Mouse (Mus musculus) limb, embryonic 13.5 days (tissue): ENCODE results near the gene Trim33. TPM values are rescaled to one million over a fixed set of nuclear protein-coding genes. Genes with fewer than 3 reads are reported as not detected.

Experiments
- ATAC-seq: fragments of 200-750 bp; cut with Nextera tagmentation; 2 replicates; pipeline ENCODE4 v1.8.0; 2017; ENCODE audit warnings: low read depth, moderate number of reproducible peaks, moderate TSS enrichment; ENCODE audit not compliant: low FRiP score
- H3K27ac ChIP-seq: fragments of 300-500 bp; sonication (generic); 2 replicates; pipeline ENCODE4 v1.5.1; 2015; ENCODE audit warnings: inconsistent platforms, mild to moderate bottlenecking, moderate library complexity
- H3K27me3 ChIP-seq: fragments of 300-500 bp; sonication (generic); 2 replicates; pipeline ENCODE4 v1.6.1; 2015; ENCODE audit warnings: mild to moderate bottlenecking, inconsistent platforms
- H3K36me3 ChIP-seq: fragments of 300-500 bp; sonication (generic); 2 replicates; pipeline ENCODE4 v1.6.1; 2015; ENCODE audit warnings: inconsistent platforms, mild to moderate bottlenecking, moderate library complexity
- H3K4me1 ChIP-seq: fragments of 300-500 bp; sonication (generic); 2 replicates; pipeline ENCODE4 v1.6.1; 2015; ENCODE audit warnings: inconsistent platforms
- H3K4me2 ChIP-seq: fragments of 300-500 bp; sonication (generic); replicated peaks from 2 replicates; pipeline ENCODE4 v1.6.1; 2015; ENCODE audit warnings: inconsistent platforms, mild to moderate bottlenecking, moderate library complexity
- H3K4me3 ChIP-seq: fragments of 300-500 bp; sonication (generic); 2 replicates; pipeline ENCODE4 v1.5.1; 2015; ENCODE audit warnings: moderate library complexity, mild to moderate bottlenecking, inconsistent platforms
- H3K9ac ChIP-seq: fragments of 300-500 bp; sonication (generic); 2 replicates; pipeline ENCODE4 v1.6.1; 2015; ENCODE audit warnings: mild to moderate bottlenecking, inconsistent platforms
- H3K9me3 ChIP-seq: fragments of 300-500 bp; sonication (generic); 2 replicates; pipeline ENCODE4 v1.6.1; 2016; ENCODE audit warnings: inconsistent platforms
- WGBS: fragments of 180-500 bp; shearing (Covaris S2); methylation state at CpG from one replicate; pipeline ENCODE4 v1.1.7; 2015; 5-methylcytosine and 5-hydroxymethylcytosine counted together
- polyA plus RNA-seq: library from polyadenylated mRNA; unstranded; fragments of >200 nt; fragmentation: Nextera tagmentation; extraction: Ambion mirVana; gene quantifications from 2 replicates; pipeline ENCODE4 v1.2.1, GENCODE M21; 2015

The Trim33 gene
- polyA plus RNA-seq, 1 experiment from 2014 or later: 29.8 TPM

DNA sequence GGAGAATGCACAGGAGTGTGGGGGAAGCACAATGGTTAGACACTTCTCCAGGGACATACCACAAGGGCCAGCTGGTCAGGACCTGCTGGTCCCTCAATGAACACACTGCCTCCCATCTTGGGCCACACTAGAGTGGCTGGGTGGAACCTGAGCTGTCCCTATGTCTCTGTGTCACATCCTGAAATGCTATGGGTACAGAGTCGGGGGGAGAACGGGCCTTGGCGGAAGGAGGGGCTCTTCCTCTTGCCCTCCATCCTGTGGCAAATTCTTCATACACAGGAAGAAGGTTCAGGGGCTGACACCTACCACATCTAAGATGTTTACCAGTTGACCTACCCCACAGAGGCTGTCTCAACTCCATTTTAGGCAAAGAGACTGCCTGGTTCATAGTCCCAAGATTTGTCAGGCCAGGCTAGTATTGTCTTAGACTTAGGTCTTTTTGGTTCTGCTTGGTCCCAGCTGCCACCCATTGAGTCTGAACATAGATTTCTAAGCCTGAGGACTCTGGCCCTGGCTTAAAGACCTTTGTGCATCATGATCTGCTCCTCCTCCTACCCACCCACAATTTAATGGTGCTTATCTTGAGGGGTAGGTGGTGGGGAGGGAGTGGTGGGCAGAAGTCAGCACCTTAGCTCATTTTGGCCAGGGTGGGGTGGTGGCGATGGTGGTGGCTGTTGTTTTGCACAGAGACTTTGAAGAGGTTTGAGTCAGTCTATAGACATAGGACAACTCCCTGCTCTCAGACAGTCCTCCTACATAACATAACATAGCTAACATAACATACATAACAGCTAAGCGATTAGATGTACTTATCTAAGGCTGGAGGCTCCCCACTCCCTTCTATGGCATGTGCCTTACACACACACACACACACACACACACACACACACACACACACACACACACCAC lies 106.5 kb downstream of the Trim33 start:
- ATAC-seq: no peak
- Histone ChIP-seq H3K9ac (no peak overlapping the region), H3K36me3 (no peaks in the 10 kb centered on the region), H3K9me3 (no peaks in the 10 kb centered on the region), H3K4me3 (no peak overlapping the region), H3K4me1 (0 out of 2 replicates have a peak, but pooled peaks cover 4% of the 10 kb centered on the region), H3K27me3 (no peaks in the 10 kb centered on the region), H3K27ac (no peak overlapping the region), H3K4me2 (no peak overlapping the region)
- 90% methylated on average over 5 of the region's 5 CpGs for WGBS

DNA sequence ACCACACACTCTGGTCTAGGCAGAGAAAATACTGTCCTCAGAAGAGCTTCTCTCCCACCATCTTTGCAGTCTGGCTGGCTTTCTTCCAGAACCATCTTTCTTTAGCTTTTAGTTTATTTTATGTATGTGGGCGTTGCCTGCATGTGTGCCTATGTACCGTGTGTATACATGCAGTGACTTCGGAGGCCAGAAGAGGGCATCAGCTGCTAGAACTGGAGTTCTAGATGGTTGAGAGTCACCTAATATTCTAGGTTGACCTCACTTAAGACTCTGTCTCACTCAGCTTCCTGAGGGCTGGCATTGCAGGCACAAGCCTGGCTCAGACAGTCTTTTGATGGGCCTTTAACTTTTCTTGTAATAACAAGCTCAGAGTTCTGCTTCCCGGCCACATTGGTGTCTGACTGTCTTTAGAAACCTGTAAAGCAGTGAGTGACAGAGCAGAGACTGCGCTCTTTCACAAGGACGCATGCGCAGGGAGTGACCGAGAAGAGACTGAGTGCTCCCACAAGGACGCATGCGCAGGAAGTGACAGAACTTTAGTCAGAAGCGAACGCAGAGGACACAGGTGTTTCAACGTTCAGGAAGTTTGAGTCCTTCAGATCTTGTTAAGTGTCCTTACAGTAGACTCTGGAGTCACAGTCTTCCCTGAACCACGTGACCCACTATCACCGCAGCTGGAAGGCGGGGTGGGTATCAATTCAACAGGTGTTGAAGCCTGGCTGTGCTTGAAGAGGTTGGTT lies 107.4 kb downstream of the Trim33 start:
- Histone ChIP-seq H3K36me3 (no peaks in the 10 kb centered on the region), H3K4me1 (0 out of 2 replicates have a peak, but pooled peaks cover 4% of the 10 kb centered on the region), H3K9ac (no peak overlapping the region), H3K27me3 (no peaks in the 10 kb centered on the region), H3K4me3 (no peak overlapping the region), H3K9me3 (no peaks in the 10 kb centered on the region), H3K4me2 (no peak overlapping the region), H3K27ac (no peak overlapping the region)
- 89% methylated on average over 16 of the region's 16 CpGs for WGBS
- no peak for ATAC-seq

DNA sequence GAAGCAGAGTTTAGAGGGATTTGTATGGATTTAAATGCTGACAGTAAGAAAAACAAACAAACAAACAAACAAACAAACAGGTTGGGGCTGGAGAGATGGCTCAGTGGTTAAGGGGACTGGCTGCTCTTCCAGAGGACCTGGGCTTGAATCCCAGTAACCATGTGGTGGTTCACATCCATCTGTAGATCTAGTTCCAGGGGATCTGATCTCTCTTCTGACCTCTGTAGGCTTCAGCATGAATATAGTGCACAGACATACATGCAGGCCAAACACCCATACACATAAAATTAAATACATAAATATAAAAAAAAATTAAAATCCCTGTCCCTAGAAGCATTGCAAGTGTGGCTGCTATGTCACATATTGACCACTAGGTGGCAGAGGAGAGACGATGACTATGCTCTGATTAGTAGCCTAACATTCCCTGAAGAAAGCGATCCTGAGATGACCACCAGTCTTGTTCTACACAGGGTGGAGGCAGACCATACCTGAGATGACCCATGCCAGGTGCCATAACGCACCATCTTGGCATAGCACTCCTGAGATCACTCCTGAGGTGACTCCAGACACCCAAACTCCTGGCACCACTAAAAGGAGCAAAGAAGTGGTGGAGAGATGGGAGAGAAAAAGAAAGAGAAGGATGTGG lies 113.6 kb downstream of the Trim33 start:
- H3K9ac ChIP-seq: no peak overlapping the region

DNA sequence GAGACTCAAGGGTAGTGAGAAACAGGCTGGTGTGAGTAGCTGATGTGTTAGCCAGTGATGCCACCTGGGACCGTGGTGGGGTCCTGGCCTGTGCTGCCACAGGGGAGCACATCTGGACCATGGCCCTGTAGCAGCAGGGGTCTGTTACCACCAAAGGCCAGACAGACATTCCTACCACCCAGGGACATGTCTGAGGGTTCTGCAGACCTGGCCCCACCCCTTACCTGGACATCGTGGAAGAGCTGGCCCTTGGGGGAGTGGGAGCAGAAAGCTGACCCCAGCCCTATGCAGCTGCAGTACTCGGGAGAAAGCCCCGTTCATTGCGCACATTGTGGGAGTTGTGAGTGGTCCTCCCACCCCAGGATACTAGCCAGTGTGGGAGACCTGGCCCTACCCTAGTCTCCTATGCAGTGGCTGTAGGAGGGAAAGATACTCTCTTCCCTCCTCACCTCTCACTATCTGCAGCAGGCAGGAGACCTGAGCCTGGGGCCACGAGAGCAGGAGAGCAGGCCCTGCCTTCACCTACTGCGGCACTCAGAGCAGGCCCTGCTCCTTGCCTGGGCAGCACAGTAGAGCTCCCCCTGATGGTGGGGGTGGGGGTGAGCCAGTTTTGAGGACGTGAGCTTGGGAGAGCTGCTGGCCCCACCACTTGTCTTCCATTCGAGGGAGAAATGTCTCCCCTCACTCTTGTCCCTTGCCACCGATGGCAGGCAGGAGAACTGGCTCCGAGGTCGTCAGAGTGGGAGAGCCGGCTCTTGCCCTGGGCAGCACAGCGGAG lies 114.4 kb downstream of the Trim33 start:
- H3K9me3 ChIP-seq: no peaks in the 10 kb centered on the region
- 76% methylated on average over 14 of the region's 14 CpGs for WGBS
- no peaks in the 10 kb centered on the region for H3K27me3 ChIP-seq
- ATAC-seq: peak; percentile 51; the same call in 1 of the 2 replicates
- no peak overlapping the region for H3K4me3 ChIP-seq
- peaks cover 6% of the 10 kb centered on the region; the same call in 1 of the 2 replicates for H3K4me1 ChIP-seq
- no peaks in the 10 kb centered on the region for H3K36me3 ChIP-seq
- no peak overlapping the region for H3K4me2 ChIP-seq
- no peak overlapping the region for H3K27ac ChIP-seq
- H3K9ac ChIP-seq: no peak overlapping the region

More for the DNA sequence above, 113.6 kb downstream of the Trim33 start:
- Histone ChIP-seq H3K27me3 (no peaks in the 10 kb centered on the region), H3K36me3 (no peaks in the 10 kb centered on the region), H3K27ac (no peak overlapping the region), H3K9me3 (no peaks in the 10 kb centered on the region), H3K4me3 (no peak overlapping the region), H3K4me1 (peaks cover 6% of the 10 kb centered on the region; the same call in 1 of the 2 replicates), H3K4me2 (no peak overlapping the region)
- peak; percentile 82 for ATAC-seq
- WGBS: 7% methylated on average over 3 of the region's 3 CpGs

DNA sequence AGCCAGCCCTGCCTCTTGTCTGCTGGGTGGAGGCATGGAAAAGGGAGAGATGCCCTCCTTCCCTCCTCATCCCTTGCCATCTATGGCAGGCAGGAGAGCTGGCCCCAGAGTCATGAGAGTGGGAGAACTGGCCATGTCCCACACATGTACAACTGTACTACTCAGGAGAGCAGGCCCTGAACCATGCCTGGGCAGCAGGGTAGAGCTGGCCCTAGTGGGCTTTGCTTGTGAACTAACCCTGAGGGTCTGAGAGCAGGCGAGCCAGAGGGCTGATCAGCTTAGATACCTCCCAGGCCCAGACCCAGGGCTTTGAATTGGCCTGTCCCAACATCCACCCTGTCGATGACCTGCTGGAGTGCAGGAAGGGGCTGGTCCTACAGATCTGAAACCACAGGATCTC lies 115.0 kb downstream of the Trim33 start:
- ATAC-seq: no peak
- no peak overlapping the region for H3K9ac ChIP-seq
- H3K36me3 ChIP-seq: no peaks in the 10 kb centered on the region
- WGBS: 93% methylated on average over 2 of the region's 2 CpGs
- H3K4me3 ChIP-seq: no peak overlapping the region
- H3K9me3 ChIP-seq: no peaks in the 10 kb centered on the region
- H3K27me3 ChIP-seq: no peaks in the 10 kb centered on the region
- H3K4me2 ChIP-seq: no peak overlapping the region
- H3K27ac ChIP-seq: no peak overlapping the region
- peaks cover 6% of the 10 kb centered on the region; the same call in 1 of the 2 replicates for H3K4me1 ChIP-seq

DNA sequence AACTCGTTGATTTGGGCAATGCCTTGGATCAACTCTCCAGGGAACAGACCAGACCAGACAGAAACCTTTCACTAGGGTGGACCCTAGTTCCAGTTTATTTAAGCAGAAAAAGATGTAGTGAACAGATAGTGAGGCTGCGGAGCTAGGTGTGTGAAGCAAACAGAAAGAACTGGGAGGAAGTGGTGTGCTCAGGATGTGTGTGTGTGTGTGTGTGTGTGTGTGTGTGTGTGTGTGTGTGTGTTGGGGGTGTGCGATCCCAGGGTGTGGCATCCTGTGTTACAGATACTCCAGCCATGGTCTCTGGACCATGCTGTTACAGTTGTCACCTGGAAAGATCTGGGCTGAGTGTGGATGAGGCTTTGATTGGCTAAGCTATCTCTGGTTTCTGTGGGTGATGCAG lies 118.4 kb downstream of the Trim33 start:
- H3K36me3 ChIP-seq: no peaks in the 10 kb centered on the region
- no peak for ATAC-seq
- no peak overlapping the region for H3K27ac ChIP-seq
- WGBS: 82% methylated on average over 3 of the region's 3 CpGs
- H3K4me3 ChIP-seq: no peak overlapping the region
- no peaks in the 10 kb centered on the region for H3K9me3 ChIP-seq
- H3K9ac ChIP-seq: no peak overlapping the region
- no peaks in the 10 kb centered on the region for H3K27me3 ChIP-seq
- no peak overlapping the region for H3K4me2 ChIP-seq
- H3K4me1 ChIP-seq: peaks cover 6% of the 10 kb centered on the region; the same call in 1 of the 2 replicates

DNA sequence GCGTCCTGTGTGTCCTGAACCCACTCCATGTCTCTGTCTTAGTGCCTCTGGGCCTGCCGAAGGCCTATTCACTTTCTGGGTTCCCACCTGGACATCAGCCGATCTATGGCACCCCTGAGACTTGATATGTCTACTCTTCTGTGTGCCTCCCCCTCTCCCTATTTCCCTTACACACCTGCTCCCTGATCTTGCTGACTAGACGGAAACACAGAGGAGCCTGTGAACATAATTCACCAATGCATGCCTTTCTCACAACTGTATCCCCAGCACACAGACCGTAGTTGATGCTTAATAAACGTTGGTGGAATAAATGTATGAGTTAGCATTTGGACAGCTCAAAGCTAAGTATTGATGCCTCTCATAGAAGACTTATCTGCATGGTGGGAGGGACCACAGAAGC lies 121.7 kb downstream of the Trim33 start:
- Histone ChIP-seq H3K4me2 (no peak overlapping the region), H3K9ac (no peak overlapping the region), H3K27ac (no peak overlapping the region), H3K4me3 (no peak overlapping the region), H3K9me3 (no peaks in the 10 kb centered on the region), H3K36me3 (no peaks in the 10 kb centered on the region), H3K27me3 (no peaks in the 10 kb centered on the region), H3K4me1 (no peaks in the 10 kb centered on the region)
- 76% methylated on average over 6 of the region's 6 CpGs for WGBS
- ATAC-seq: no peak; the same call in 1 of the 2 replicates

DNA sequence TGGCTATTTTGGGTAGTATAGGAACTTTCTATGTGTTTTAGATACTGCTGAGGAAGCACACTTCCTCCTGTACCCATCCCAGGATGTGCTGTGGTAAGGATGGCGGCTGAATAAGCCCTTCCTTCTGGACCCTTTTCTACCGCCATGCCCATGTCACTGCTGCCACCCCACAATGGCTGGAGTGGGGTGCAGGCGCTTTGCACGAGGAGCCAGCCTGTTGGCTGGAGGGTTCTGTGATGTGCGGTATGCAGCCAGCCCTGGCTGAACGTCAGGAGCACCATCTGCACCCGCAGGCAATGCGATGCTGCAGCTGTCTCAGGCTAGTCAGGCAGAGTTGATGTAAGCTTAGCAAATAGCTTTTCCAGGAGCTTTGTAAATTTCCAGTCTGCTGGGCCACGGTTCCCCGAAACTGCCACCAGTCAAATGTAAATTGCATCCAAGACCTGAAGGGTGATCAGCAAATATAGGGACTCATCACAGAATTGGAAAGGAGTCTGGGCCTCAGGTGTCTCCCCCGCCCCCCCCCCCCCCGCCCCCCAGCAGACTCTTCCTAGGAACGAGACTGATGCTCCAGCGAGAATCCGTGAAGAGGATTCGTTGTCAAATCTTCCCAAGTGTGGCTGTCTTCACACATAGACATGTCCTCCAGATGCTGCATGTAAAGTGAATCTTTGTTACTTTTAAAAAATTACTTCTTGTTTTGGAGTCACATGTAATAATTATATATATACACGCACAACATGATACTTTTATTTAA lies 122.4 kb downstream of the Trim33 start:
- no peak for ATAC-seq
- no peaks in the 10 kb centered on the region for H3K4me1 ChIP-seq
- H3K27me3 ChIP-seq: no peaks in the 10 kb centered on the region
- no peak overlapping the region for H3K4me2 ChIP-seq
- no peak overlapping the region for H3K9ac ChIP-seq
- H3K36me3 ChIP-seq: no peaks in the 10 kb centered on the region
- H3K9me3 ChIP-seq: no peaks in the 10 kb centered on the region
- 54% methylated on average over 17 of the region's 17 CpGs for WGBS
- no peak overlapping the region for H3K27ac ChIP-seq
- H3K4me3 ChIP-seq: no peak overlapping the region

DNA sequence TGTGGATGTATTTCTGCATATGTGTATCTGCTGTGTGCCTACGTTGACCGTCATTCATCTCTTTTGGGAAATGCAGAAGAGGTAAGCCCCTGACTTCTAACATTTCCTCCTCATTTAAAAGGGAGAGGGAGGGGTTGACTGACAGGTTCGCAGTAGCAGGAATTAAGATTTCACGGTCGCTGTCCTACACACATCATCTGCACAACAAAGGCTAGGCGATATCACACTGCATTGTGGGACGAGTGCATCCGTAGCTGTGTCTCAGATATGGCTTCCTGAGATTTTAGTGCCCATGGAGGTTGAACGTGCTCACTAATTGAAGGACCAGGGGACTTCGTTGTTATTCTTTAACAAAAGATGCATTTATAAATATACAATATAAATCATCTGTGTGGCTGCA lies 123.1 kb downstream of the Trim33 start:
- whole genome bisulfite sequencing: 55% methylated on average over 10 of the region's 10 CpGs
- Histone ChIP-seq H3K4me3 (no peak overlapping the region), H3K36me3 (no peaks in the 10 kb centered on the region), H3K4me1 (no peaks in the 10 kb centered on the region), H3K9ac (no peak overlapping the region), H3K9me3 (no peaks in the 10 kb centered on the region), H3K27ac (no peak overlapping the region), H3K27me3 (no peaks in the 10 kb centered on the region), H3K4me2 (no peak overlapping the region)
- no peak for ATAC-seq

DNA sequence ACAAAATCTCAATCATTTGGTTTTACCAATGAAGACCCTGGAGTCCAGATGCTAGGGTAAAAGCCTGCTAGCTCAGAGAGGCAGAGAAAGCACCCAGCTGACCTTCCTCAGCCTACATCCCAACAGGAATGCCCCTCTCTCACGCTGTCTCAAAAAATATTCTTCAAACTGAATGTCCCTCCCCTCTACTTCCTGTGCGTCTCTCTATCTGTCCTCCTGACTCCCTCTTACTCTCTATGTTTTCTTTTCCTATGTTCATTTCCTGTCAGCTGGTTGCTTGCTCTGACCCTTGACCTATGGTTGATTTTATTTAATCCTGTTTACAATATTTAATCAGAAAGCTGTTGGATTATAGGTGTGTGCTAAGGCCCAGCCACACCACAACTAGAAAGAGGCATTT lies 126.0 kb downstream of the Trim33 start:
- Histone ChIP-seq H3K4me2 (no peak overlapping the region), H3K36me3 (no peaks in the 10 kb centered on the region), H3K4me3 (no peak overlapping the region), H3K27me3 (no peaks in the 10 kb centered on the region), H3K9ac (no peak overlapping the region), H3K27ac (no peak overlapping the region), H3K4me1 (no peaks in the 10 kb centered on the region), H3K9me3 (no peaks in the 10 kb centered on the region)
- ATAC-seq: no peak
- 72% methylated on average over 2 of the region's 2 CpGs for WGBS
